Mouse (Mus musculus) hindbrain, embryonic 16.5 days (tissue): Measurements from ENCODE around the gene Sacs. TPM values are rescaled to one million over a fixed set of nuclear protein-coding genes. Genes with fewer than 3 reads are reported as not detected.

Experiments used
- ATAC-seq: fragments of 200-750 bp; cut with Nextera tagmentation; 2 replicates; pipeline ENCODE4 v1.8.0; 2017; ENCODE audit warnings: moderate TSS enrichment, moderate library complexity
- H3K27ac ChIP-seq: fragments of 300-500 bp; sonication (generic); 2 replicates; pipeline ENCODE4 v1.5.1; 2014; ENCODE audit warnings: low read depth, mild to moderate bottlenecking, control low read depth, low read length, moderate library complexity
- H3K27me3 ChIP-seq: fragments of 300-500 bp; sonication (generic); replicated peaks from 2 replicates; pipeline ENCODE4 v1.6.1; 2014; ENCODE audit warnings: low read length; ENCODE audit not compliant: control insufficient read depth, insufficient read depth
- H3K36me3 ChIP-seq: fragments of 300-500 bp; sonication (generic); 2 replicates; pipeline ENCODE4 v1.6.1; 2014; ENCODE audit warnings: mild to moderate bottlenecking, low read length, moderate library complexity, mixed read lengths; ENCODE audit not compliant: control insufficient read depth, insufficient read depth
- H3K4me1 ChIP-seq: fragments of 300-500 bp; sonication (generic); 2 replicates; pipeline ENCODE4 v1.6.1; 2014; ENCODE audit warnings: low read depth, low read length; ENCODE audit not compliant: control insufficient read depth, insufficient read depth
- H3K4me2 ChIP-seq: fragments of 300-500 bp; sonication (generic); 2 replicates; pipeline ENCODE4 v1.6.1; 2014; ENCODE audit warnings: mild to moderate bottlenecking, low read length, control low read depth, moderate library complexity
- H3K4me3 ChIP-seq: fragments of 300-500 bp; sonication (generic); 2 replicates; pipeline ENCODE4 v1.5.1; 2014; ENCODE audit warnings: mild to moderate bottlenecking, low read length, control low read depth, moderate library complexity
- H3K9ac ChIP-seq: fragments of 300-500 bp; sonication (generic); 2 replicates; pipeline ENCODE4 v1.6.1; 2014; ENCODE audit warnings: low read depth, mild to moderate bottlenecking, control low read depth, low read length, moderate library complexity
- H3K9me3 ChIP-seq: fragments of 300-500 bp; sonication (generic); 2 replicates; pipeline ENCODE4 v1.6.1; 2014; ENCODE audit warnings: mild to moderate bottlenecking, low read length, moderate library complexity; ENCODE audit not compliant: control insufficient read depth
- WGBS: fragments of 180-500 bp; shearing (Covaris S2); extraction: QIAGEN DNeasy Blood & Tissue Kit; methylation state at CpG from one replicate; pipeline ENCODE4 v1.1.7; 2014; 5-methylcytosine and 5-hydroxymethylcytosine counted together
- polyA plus RNA-seq: library from polyadenylated mRNA; unstranded; fragments of >200 nt; fragmentation: Nextera tagmentation; extraction: Ambion mirVana; gene quantifications from 2 replicates; pipeline ENCODE4 v1.2.1, GENCODE M21; 2015

Sacs gene
- polyA plus RNA-seq: 5.8 and 6.8 TPM in 2 replicates

DNA sequence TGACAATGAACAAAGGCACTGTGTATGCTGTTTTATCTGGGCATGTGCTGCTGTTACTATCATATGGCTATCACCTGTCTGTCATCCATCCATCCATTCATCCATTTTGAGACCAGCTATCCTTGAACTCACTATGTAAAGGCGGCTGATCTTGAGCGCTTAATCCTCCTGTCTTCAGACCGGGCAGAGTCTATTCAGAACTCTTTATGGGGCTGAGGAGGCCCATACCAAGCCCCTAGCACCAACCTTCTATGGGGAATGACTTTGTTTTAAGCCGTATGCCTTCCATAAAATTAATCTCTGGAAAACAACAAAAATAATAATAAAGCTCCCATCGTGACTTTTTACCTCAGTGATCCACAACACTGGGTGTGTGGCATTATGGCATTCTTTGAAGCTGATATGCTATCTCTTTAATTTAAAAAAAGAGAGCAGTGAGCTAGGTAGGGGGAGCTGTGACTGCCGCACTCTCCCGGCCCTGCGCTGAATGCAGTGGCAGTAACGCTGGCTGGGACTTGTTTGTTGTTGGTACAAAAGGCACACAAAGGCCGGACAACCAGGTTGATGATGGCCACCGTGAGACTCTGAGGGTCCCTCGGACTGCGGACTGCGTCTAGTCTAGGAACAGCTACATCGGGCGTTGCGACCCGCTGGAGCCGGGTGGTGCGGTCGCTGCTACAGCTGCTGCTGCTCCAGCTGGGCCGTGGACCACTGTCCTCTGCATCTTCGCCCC lies at the start of gene Sacs:
TSS of gene Sacs (plus strand) at position 464 of the 733 bp plus-strand sequence.
- WGBS: 4% methylated on average over 23 of the region's 23 CpGs
- H3K4me2 ChIP-seq: peak within 1 kb of the TSS; percentile 74
- peak within 1 kb of the TSS; percentile 62 for H3K4me3 ChIP-seq
- no peaks in the 10 kb centered on the region for H3K9me3 ChIP-seq
- H3K9ac ChIP-seq: peak within 1 kb of the TSS; percentile 87
- H3K27me3 ChIP-seq: no peaks in the 10 kb centered on the region
- peak; percentile 96 for ATAC-seq
- H3K36me3 ChIP-seq: no peaks in the 10 kb centered on the region
- peak within 1 kb of the TSS; percentile 80 for H3K27ac ChIP-seq
- peaks cover 13% of the 10 kb centered on the region for H3K4me1 ChIP-seq

- Histone ChIP-seq H3K27ac (no peak overlapping the region), H3K4me3 (no peak overlapping the region), H3K9me3 (no peaks in the 10 kb centered on the region), H3K27me3 (no peaks in the 10 kb centered on the region), H3K4me1 (no peaks in the 10 kb centered on the region), H3K36me3 (no peaks in the 10 kb centered on the region), H3K4me2 (no peak overlapping the region), H3K9ac (no peak overlapping the region)
- 82% methylated on average over 5 of the region's 5 CpGs for WGBS
- no peak for ATAC-seq
Observed at GRCm38 (mm10) chr14:61090955-61091354, 47.3 kb upstream of the Sacs start.

DNA sequence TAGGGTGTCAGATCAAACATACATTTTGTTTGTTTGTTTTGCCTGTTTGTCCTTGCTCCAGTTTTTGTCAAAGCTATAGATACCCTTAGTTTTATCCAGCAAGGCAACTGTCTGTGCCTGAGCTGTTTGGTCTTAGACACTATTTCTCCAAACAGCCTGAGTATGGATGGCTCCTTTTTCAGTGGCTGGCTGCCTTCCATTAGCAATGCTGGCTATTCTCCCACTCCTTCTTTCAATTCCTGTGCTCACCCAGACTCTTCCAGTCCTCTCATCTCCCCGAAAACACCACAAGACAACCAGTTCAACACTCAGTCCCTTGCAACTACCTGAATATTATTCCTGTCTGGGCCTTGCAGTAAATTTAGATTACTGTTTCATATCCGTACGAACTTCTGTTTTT lies 46.2 kb upstream of the Sacs start:
- Histone ChIP-seq H3K4me1 (no peaks in the 10 kb centered on the region), H3K27ac (no peak overlapping the region), H3K36me3 (no peaks in the 10 kb centered on the region), H3K27me3 (no peaks in the 10 kb centered on the region), H3K4me3 (no peak overlapping the region), H3K9me3 (no peaks in the 10 kb centered on the region), H3K9ac (no peak overlapping the region), H3K4me2 (no peak overlapping the region)
- ATAC-seq: no peak
- 83% methylated on average over 3 of the region's 3 CpGs for WGBS

DNA sequence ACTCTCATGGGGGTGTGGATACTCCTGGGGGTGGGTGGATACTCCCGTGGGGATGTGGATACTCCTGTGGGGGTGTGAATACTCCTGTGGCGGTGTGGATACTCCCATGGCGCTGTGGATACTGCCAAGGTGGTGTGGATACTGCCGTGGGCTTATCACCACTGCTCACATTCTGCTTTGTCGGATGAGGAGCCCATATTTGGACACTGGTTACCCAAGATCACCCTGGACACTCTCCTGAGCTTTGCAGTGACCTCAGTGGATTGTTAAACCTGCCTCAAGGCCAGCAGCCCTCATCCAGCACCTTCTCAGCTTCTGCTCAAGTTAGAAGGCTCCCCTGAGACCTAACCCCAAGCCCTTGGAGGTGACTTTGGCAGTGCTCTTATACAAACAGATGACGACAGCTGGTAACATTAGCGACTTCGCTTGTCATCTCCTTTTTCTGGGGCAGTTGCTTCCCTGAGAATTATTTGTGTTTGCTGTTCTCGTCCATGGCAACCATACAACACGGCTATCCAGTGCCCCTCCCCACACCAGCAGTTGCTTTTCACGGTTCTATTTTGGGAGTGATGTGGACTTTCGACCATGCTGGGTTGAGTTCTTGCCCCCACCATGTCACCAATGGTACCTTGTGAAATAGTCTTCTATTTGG lies 40.2 kb upstream of the Sacs start:
- H3K27me3 ChIP-seq: no peaks in the 10 kb centered on the region
- H3K27ac ChIP-seq: no peak overlapping the region
- no peak overlapping the region for H3K4me3 ChIP-seq
- no peaks in the 10 kb centered on the region for H3K36me3 ChIP-seq
- H3K4me2 ChIP-seq: no peak overlapping the region
- no peaks in the 10 kb centered on the region for H3K9me3 ChIP-seq
- no peaks in the 10 kb centered on the region for H3K4me1 ChIP-seq
- no peak for ATAC-seq
- WGBS: 70% methylated on average over 12 of the region's 12 CpGs
- H3K9ac ChIP-seq: no peak overlapping the region

DNA sequence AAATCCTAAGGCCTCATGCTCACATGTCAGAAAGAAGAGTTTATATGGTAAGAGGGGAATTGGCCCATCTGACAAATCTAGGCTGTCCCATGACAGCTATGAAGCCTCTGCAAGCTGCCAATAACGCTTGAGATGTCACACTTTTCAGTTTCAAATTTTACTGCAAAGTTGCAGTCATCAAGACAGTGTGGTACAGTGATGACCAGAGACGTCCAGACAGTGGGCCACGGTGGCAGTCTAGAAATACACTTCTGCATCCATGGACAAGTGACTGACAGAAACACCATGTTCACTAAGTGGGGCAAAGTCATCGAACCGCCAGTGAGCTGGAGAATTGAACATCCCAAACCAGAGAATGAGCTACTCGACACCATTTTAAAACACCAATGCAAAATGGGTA lies 37.5 kb upstream of the Sacs start:
- no peak overlapping the region for H3K4me2 ChIP-seq
- WGBS: 93% methylated on average over 6 of the region's 6 CpGs
- no peak overlapping the region for H3K27ac ChIP-seq
- H3K27me3 ChIP-seq: no peaks in the 10 kb centered on the region
- ATAC-seq: no peak
- H3K4me3 ChIP-seq: no peak overlapping the region
- no peaks in the 10 kb centered on the region for H3K9me3 ChIP-seq
- no peak overlapping the region for H3K9ac ChIP-seq
- H3K4me1 ChIP-seq: no peaks in the 10 kb centered on the region
- no peaks in the 10 kb centered on the region for H3K36me3 ChIP-seq

GRCm38 (mm10) chr14:61106404-61106803 lies 31.9 kb upstream of the Sacs start:
- ATAC-seq: no peak
- WGBS: 77% methylated on average over 8 of the region's 8 CpGs
- H3K9ac ChIP-seq: no peak overlapping the region

GRCm38 (mm10) chr14:61108625-61109024 lies 29.6 kb upstream of the Sacs start:
- ATAC-seq: no peak
- Histone ChIP-seq H3K4me3 (no peak overlapping the region), H3K4me2 (no peak overlapping the region), H3K4me1 (0 out of 2 replicates have a peak, but pooled peaks cover 2% of the 10 kb centered on the region), H3K36me3 (no peaks in the 10 kb centered on the region), H3K27me3 (no peaks in the 10 kb centered on the region), H3K9ac (no peak overlapping the region), H3K27ac (no peak overlapping the region), H3K9me3 (no peaks in the 10 kb centered on the region)
- 83% methylated on average over 2 of the region's 2 CpGs for WGBS

More at GRCm38 (mm10) chr14:61106404-61106803, 31.9 kb upstream of the Sacs start:
- H3K4me1 ChIP-seq: no peaks in the 10 kb centered on the region
- no peak overlapping the region for H3K4me2 ChIP-seq
- H3K4me3 ChIP-seq: no peak overlapping the region
- H3K9me3 ChIP-seq: no peaks in the 10 kb centered on the region
- H3K27ac ChIP-seq: no peak overlapping the region
- no peaks in the 10 kb centered on the region for H3K36me3 ChIP-seq
- H3K27me3 ChIP-seq: no peaks in the 10 kb centered on the region

DNA sequence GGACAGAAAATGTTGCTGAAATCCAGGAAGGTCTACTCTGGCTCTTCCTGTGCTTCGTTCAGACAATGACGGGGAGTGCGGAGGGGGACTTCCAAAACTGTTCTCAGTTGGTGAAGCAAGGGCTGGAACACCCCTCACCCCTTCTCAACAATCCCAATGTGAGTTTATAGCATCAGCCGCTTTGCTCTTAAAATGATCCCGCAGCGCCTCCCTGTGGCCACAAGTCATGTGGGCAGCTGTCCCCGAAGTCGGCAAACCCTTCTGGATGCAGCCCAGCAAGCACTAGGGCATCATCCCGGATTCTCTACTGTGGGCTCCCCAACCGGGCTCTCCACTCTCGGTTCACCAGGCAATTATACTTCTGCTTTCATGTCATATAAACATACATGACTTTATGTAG lies 25.9 kb upstream of the Sacs start:
- 0 out of 2 replicates have a peak, but pooled peaks cover 2% of the 10 kb centered on the region for H3K4me1 ChIP-seq
- peak; percentile 81 for ATAC-seq

GRCm38 (mm10) chr14:61124755-61125154 lies 13.5 kb upstream of the Sacs start:
- WGBS: 89% methylated on average over 5 of the region's 5 CpGs
- H3K4me1 ChIP-seq: no peaks in the 10 kb centered on the region

More for the DNA sequence above, 25.9 kb upstream of the Sacs start:
- H3K4me2 ChIP-seq: no peak overlapping the region
- WGBS: 2% methylated on average over 11 of the region's 11 CpGs
- H3K9me3 ChIP-seq: no peaks in the 10 kb centered on the region
- H3K27ac ChIP-seq: no peak overlapping the region
- no peak overlapping the region for H3K9ac ChIP-seq
- no peaks in the 10 kb centered on the region for H3K36me3 ChIP-seq
- no peak overlapping the region for H3K4me3 ChIP-seq
- H3K27me3 ChIP-seq: no peaks in the 10 kb centered on the region

More at GRCm38 (mm10) chr14:61124755-61125154, 13.5 kb upstream of the Sacs start:
- Histone ChIP-seq H3K9ac (no peak overlapping the region), H3K36me3 (no peaks in the 10 kb centered on the region), H3K27ac (no peak overlapping the region), H3K4me2 (no peak overlapping the region), H3K9me3 (no peaks in the 10 kb centered on the region), H3K4me3 (no peak overlapping the region), H3K27me3 (no peaks in the 10 kb centered on the region)
- no peak for ATAC-seq
